Mouse (Mus musculus) heart, postnatal 0 days (tissue): ENCODE data around the gene Lamb1.

Experiments used
- CTCF ChIP-seq: IDR thresholded peaks from 2 replicates; pipeline ENCODE4 v1.5.1; 2016; ENCODE audit warnings: antibody characterized with exemption, control low read depth, low read depth
- EP300 ChIP-seq: IDR thresholded peaks from 2 replicates; pipeline ENCODE4 v1.6.1; 2016; ENCODE audit warnings: antibody characterized with exemption, low read depth

- TF ChIP-seq CTCF, result no peak
- TF ChIP-seq EP300, result no peak
Observed at GRCm38 (mm10) chr12:31318409-31318963, 53.5 kb downstream of the Lamb1 start.
